Mouse (Mus musculus): ENCODE measurements around the gene Il16. TPM values are rescaled to one million over a fixed set of nuclear protein-coding genes. Genes with fewer than 3 reads are reported as not detected.

Gene Il16
- polyA plus RNA-seq, 1 experiment from 2014 or later, result 3.1 TPM

DNA sequence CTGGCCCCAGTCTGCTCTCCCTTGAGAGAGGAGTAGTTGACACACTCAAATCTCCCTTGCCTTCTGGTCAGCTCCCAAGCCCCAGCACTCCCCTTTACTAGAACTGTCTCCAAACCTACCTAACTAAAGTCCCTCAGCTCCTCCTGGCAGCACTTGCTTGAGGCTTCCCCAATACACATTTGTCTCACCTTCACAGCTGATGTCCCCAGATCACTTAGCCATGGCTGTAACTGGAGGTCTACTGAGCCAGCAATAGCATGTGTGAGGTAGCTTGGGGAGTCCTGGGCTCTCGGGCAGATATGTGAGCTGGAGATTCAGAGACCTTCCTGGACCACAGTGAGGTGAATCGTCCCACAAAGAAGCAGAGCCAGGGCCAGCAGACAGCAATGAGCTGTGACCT is 33.0 kb upstream of the Il16 start:
- Histone ChIP-seq H3K9me3 (replicated peaks; ENCODE audit: low read length) (no peaks in the 10 kb centered on the region), H3K27ac (no peak overlapping the region), H3K36me3 (ENCODE audit: insufficient read depth, low read length) (no peaks in the 10 kb centered on the region), H3K27me3 (ENCODE audit: insufficient read depth, low read length) (no peaks in the 10 kb centered on the region), H3K9ac (ENCODE audit: low read depth, low read length) (no peak overlapping the region), H3K4me3 (replicated peaks; ENCODE audit: low read depth, low read length) (no peak overlapping the region), H3K4me2 (ENCODE audit: low read length) (no peak overlapping the region), H3K4me1 (replicated peaks; ENCODE audit: insufficient read depth, low read length) (no peaks in the 10 kb centered on the region)
- 73% methylated on average over 2 of the region's 2 CpGs for WGBS
- DNase-seq (ENCODE audit: low spot score) (no peak), ATAC-seq (replicated peaks; ENCODE audit: low FRiP score, low read depth) (no peak)
- no peak for TF ChIP-seq CTCF (IDR thresholded peaks at IDR 0.05; ENCODE audit: low read depth)

DNA sequence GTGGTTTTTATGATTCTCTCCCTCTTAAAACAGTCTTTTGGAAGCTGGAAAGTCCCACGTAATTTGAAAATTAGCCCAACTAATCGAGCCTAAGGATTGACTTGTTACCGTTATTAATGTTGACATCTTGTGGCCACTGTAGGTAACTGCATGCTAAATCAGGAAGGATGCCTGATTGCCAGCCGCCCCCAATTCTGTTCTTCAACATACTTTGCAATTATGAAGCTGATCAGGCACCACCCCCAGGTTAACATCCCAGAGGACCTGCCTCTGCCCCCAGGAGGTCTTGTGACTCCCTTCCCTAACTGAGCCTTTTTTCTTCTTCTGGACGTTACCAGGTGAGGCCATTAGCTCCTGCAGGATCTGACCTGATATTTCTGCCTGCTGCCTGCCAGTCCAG is 29.2 kb upstream of the Il16 start:
- no peak overlapping the region for H3K9ac ChIP-seq (ENCODE audit: low read depth, low read length)
- no peak overlapping the region for H3K27ac ChIP-seq
- no peaks in the 10 kb centered on the region for H3K27me3 ChIP-seq (ENCODE audit: insufficient read depth, low read length)
- DNase-seq (ENCODE audit: low spot score) (peak; percentile 77), ATAC-seq (replicated peaks; ENCODE audit: low FRiP score, low read depth) (no peak)
- H3K4me2 ChIP-seq (ENCODE audit: low read length), result no peak overlapping the region
- no peaks in the 10 kb centered on the region for H3K9me3 ChIP-seq (replicated peaks; ENCODE audit: low read length)
- H3K36me3 ChIP-seq (ENCODE audit: insufficient read depth, low read length), result no peaks in the 10 kb centered on the region
- 24% methylated on average over 5 of the region's 5 CpGs for WGBS
- no peaks in the 10 kb centered on the region for H3K4me1 ChIP-seq (replicated peaks; ENCODE audit: insufficient read depth, low read length)
- no peak overlapping the region for H3K4me3 ChIP-seq (replicated peaks; ENCODE audit: low read depth, low read length)
- TF ChIP-seq CTCF (IDR thresholded peaks at IDR 0.05; ENCODE audit: low read depth), result peak; percentile 66

DNA sequence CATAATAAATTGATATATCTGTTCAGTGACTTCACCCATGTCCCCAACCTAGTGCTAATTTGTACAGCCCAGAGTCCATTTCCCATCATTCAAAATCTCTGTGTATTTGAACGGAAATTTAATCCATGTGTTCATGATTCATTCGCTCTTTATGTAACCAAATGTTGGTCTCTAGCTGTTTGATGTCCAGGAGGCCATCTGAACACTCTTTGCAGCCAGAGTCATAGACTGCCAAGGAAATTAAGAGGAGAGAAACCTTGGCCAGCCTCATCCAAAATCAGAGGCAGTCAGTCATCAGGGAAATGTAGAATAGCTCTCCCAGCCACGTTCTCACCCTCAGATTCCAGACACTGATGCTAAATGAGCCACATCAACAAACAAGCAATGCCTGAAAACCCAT is 18.1 kb upstream of the Il16 start:
- no peaks in the 10 kb centered on the region for H3K9me3 ChIP-seq (replicated peaks; ENCODE audit: low read length)
- no peak for TF ChIP-seq CTCF (IDR thresholded peaks at IDR 0.05; ENCODE audit: low read depth)
- ATAC-seq (replicated peaks; ENCODE audit: low FRiP score, low read depth) (no peak), DNase-seq (ENCODE audit: low spot score) (no peak)
- no peaks in the 10 kb centered on the region for H3K4me1 ChIP-seq (replicated peaks; ENCODE audit: insufficient read depth, low read length)
- H3K4me3 ChIP-seq (replicated peaks; ENCODE audit: low read depth, low read length), result no peak overlapping the region
- WGBS, result 56% methylated on average over 3 of the region's 3 CpGs
- H3K27ac ChIP-seq, result no peak overlapping the region
- H3K36me3 ChIP-seq (ENCODE audit: insufficient read depth, low read length), result no peaks in the 10 kb centered on the region
- H3K27me3 ChIP-seq (ENCODE audit: insufficient read depth, low read length), result no peaks in the 10 kb centered on the region
- H3K4me2 ChIP-seq (ENCODE audit: low read length), result no peak overlapping the region
- no peak overlapping the region for H3K9ac ChIP-seq (ENCODE audit: low read depth, low read length)

DNA sequence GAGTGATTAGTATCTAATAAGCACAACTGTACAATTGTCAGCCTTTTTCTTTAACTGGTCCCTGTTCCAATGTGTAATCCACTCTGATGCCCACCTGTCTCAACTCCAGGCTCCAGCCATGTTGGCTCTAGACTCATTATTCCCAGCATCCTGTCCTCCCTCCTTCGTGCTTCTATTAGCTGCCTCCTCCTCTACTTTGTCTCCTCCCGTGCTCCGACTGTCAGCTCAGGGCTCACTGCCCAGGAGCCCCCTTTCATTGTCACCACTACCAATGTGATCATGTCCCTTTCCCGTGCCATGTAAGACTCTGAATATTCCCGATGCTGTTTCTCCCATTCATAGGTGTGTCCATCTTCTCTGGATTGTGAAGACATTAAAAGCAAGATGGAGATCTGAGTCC is 16.8 kb upstream of the Il16 start:
- Histone ChIP-seq H3K4me2 (ENCODE audit: low read length) (no peak overlapping the region), H3K36me3 (ENCODE audit: insufficient read depth, low read length) (no peaks in the 10 kb centered on the region), H3K27me3 (ENCODE audit: insufficient read depth, low read length) (no peaks in the 10 kb centered on the region), H3K9ac (ENCODE audit: low read depth, low read length) (no peak overlapping the region), H3K9me3 (replicated peaks; ENCODE audit: low read length) (no peaks in the 10 kb centered on the region), H3K27ac (no peak overlapping the region), H3K4me1 (replicated peaks; ENCODE audit: insufficient read depth, low read length) (no peaks in the 10 kb centered on the region), H3K4me3 (replicated peaks; ENCODE audit: low read depth, low read length) (no peak overlapping the region)
- 76% methylated on average over 5 of the region's 5 CpGs for WGBS
- no peak for TF ChIP-seq CTCF (IDR thresholded peaks at IDR 0.05; ENCODE audit: low read depth)
- no peak for DNase-seq (ENCODE audit: low spot score)
- ATAC-seq (replicated peaks; ENCODE audit: low FRiP score, low read depth), result no peak

DNA sequence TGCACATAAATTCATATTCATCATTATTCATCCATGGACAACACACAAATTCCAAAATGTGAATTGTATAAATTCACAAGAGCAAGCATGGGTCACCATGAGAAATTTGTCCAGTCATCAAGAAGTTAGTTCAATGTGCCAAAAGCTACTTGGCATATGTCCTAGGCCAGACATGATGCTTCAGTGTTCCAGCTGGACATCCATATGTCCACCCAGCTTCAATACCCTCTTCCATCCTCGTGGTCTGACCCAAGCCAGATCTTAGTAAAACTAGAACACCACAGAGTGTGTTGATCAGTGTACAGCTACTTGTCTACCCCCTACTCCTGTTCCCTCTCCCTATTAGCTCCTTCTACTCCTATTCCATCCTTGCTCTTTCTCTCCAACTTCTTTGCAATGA is 5.5 kb upstream of the Il16 start:
- no peaks in the 10 kb centered on the region for H3K4me1 ChIP-seq (replicated peaks; ENCODE audit: insufficient read depth, low read length)
- H3K4me3 ChIP-seq (replicated peaks; ENCODE audit: low read depth, low read length), result no peak overlapping the region
- H3K27ac ChIP-seq, result no peak overlapping the region
- H3K9me3 ChIP-seq (replicated peaks; ENCODE audit: low read length), result no peaks in the 10 kb centered on the region
- ATAC-seq (replicated peaks; ENCODE audit: low FRiP score, low read depth), result no peak
- TF ChIP-seq CTCF (IDR thresholded peaks at IDR 0.05; ENCODE audit: low read depth), result no peak
- WGBS, result 41% methylated on average over 1 of the region's 1 CpGs
- no peak overlapping the region for H3K4me2 ChIP-seq (ENCODE audit: low read length)
- H3K27me3 ChIP-seq (ENCODE audit: insufficient read depth, low read length), result no peaks in the 10 kb centered on the region
- no peaks in the 10 kb centered on the region for H3K36me3 ChIP-seq (ENCODE audit: insufficient read depth, low read length)
- no peak for DNase-seq (ENCODE audit: low spot score)
- H3K9ac ChIP-seq (ENCODE audit: low read depth, low read length), result no peak overlapping the region

DNA sequence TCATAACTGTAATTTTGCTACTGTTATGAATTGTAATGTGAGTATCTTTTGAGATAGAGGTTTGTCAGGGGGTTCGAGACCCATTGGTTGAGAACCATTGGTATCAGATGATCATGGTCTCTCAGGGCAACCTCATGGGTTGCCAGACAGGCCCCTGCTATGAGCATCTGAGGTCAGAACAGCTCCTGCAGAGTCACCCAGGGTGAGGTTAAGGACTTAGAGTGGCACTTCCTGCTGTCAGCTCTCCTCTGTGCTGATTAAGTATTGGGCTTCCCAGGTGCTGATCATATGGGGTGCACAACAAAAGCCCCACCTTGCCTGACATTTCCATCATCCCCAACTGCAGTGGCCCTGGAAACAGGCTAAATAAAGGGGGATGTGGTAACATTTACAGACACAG is 2.9 kb upstream of the Il16 start:
- WGBS, result 83% methylated on average over 1 of the region's 1 CpGs
- no peak for TF ChIP-seq CTCF (IDR thresholded peaks at IDR 0.05; ENCODE audit: low read depth)
- no peak for ATAC-seq (replicated peaks; ENCODE audit: low FRiP score, low read depth)

DNA sequence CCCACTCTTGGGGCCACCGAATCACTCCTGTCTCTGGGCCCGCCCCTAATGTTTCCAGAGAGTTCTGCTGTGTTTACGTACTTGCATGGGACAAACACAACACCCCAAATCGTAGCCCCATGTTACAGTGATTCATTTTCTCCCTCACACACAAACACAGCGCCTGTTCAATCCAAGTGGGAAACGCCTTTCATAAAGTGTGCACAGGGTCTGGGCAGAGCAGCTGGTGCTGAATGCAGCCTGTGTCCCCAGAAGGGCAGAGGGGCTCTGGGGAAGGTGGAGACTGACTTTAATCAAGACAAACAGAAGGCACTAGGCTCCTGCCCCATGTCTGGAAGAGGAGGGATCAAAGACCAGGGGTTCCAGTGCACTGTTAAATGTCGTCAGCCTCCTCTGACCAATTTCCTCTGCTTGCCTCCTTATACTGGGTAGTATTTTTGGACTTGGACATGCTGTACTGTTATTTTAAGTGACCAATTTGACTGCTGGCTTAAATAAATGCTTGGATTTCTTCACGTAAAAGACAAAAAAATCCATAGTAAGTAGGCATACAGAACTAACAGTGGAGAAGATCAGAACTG is 671 bp upstream of the Il16 start:
- WGBS, result 58% methylated on average over 8 of the region's 8 CpGs
- H3K4me1 ChIP-seq (replicated peaks; ENCODE audit: insufficient read depth, low read length), result no peaks in the 10 kb centered on the region
- H3K4me3 ChIP-seq (replicated peaks; ENCODE audit: low read depth, low read length), result no peak overlapping the region
- H3K27ac ChIP-seq, result no peak overlapping the region
- no peaks in the 10 kb centered on the region for H3K27me3 ChIP-seq (ENCODE audit: insufficient read depth, low read length)
- no peaks in the 10 kb centered on the region for H3K9me3 ChIP-seq (replicated peaks; ENCODE audit: low read length)
- peak overlapping the region; percentile 21; the same call in 1 of the 2 replicates for H3K4me2 ChIP-seq (ENCODE audit: low read length)
- ATAC-seq (replicated peaks; ENCODE audit: low FRiP score, low read depth), result no peak
- no peak for DNase-seq (ENCODE audit: low spot score)
- no peak overlapping the region for H3K9ac ChIP-seq (ENCODE audit: low read depth, low read length)
- no peaks in the 10 kb centered on the region for H3K36me3 ChIP-seq (ENCODE audit: insufficient read depth, low read length)
- no peak for TF ChIP-seq CTCF (IDR thresholded peaks at IDR 0.05; ENCODE audit: low read depth)

More for the DNA sequence above, 2.9 kb upstream of the Il16 start:
- H3K9me3 ChIP-seq (replicated peaks; ENCODE audit: low read length), result no peaks in the 10 kb centered on the region
- H3K27ac ChIP-seq, result no peak overlapping the region
- DNase-seq (ENCODE audit: low spot score), result no peak
- H3K4me1 ChIP-seq (replicated peaks; ENCODE audit: insufficient read depth, low read length), result no peaks in the 10 kb centered on the region
- H3K27me3 ChIP-seq (ENCODE audit: insufficient read depth, low read length), result no peaks in the 10 kb centered on the region
- H3K4me3 ChIP-seq (replicated peaks; ENCODE audit: low read depth, low read length), result no peak overlapping the region
- H3K4me2 ChIP-seq (ENCODE audit: low read length), result no peak overlapping the region
- H3K36me3 ChIP-seq (ENCODE audit: insufficient read depth, low read length), result no peaks in the 10 kb centered on the region
- H3K9ac ChIP-seq (ENCODE audit: low read depth, low read length), result no peak overlapping the region
